Mouse (Mus musculus) fibroblast of lung, adult 2 months (primary cell): Measurements from ENCODE around the gene Nfkbie.
A peak's percentile ranks its signal among the peaks of the same experiment; 100 is the strongest.

ENCODE experiments used
- DNase-seq: peaks from one replicate; pipeline ENCODE4 v3.0.0-alpha.2; 2011; ENCODE audit warnings: low read depth

The Nfkbie gene

GRCm38 (mm10) chr17:45555452-45556106 is at the start of gene Nfkbie:
Gene Nfkbie (plus strand): TSS chr17:45555703.
- peak; percentile 74 for DNase-seq

GRCm38 (mm10) chr17:45505941-45506465 is 49.5 kb upstream of the Nfkbie start:
- DNase-seq, result no peak

GRCm38 (mm10) chr17:45506700-45507189 is 48.8 kb upstream of the Nfkbie start, which contains the start of gene Aars2:
Gene Aars2 (plus strand): TSS chr17:45506841.
- peak; percentile 82 for DNase-seq

- no peak for DNase-seq
Observed at GRCm38 (mm10) chr17:45510871-45511270, 44.6 kb upstream of the Nfkbie start.

GRCm38 (mm10) chr17:45511757-45512156 is 43.7 kb upstream of the Nfkbie start:
- no peak for DNase-seq

GRCm38 (mm10) chr17:45515204-45515726 is 40.2 kb upstream of the Nfkbie start:
- DNase-seq, result no peak

GRCm38 (mm10) chr17:45515806-45516205 is 39.7 kb upstream of the Nfkbie start:
- DNase-seq, result no peak

- peak; percentile 19 for DNase-seq
Observed at GRCm38 (mm10) chr17:45516488-45516887, 39.0 kb upstream of the Nfkbie start.

GRCm38 (mm10) chr17:45517135-45517534 is 38.4 kb upstream of the Nfkbie start:
- no peak for DNase-seq

- no peak for DNase-seq
Observed at GRCm38 (mm10) chr17:45517549-45518215, 37.8 kb upstream of the Nfkbie start.

GRCm38 (mm10) chr17:45518766-45519475 is 36.6 kb upstream of the Nfkbie start:
- no peak for DNase-seq

GRCm38 (mm10) chr17:45520136-45520535 is 35.4 kb upstream of the Nfkbie start:
- DNase-seq, result no peak

GRCm38 (mm10) chr17:45523263-45523662 is 32.2 kb upstream of the Nfkbie start, which contains the start of gene Tcte1:
Gene Tcte1 (plus strand): TSS chr17:45523434.
- no peak for DNase-seq

- no peak for DNase-seq
Observed at GRCm38 (mm10) chr17:45524961-45525360, 30.5 kb upstream of the Nfkbie start.

- no peak for DNase-seq
Observed at GRCm38 (mm10) chr17:45526571-45526970, 28.9 kb upstream of the Nfkbie start.

GRCm38 (mm10) chr17:45530346-45530782 is 25.1 kb upstream of the Nfkbie start:
- no peak for DNase-seq

GRCm38 (mm10) chr17:45532896-45533295 is 22.6 kb upstream of the Nfkbie start:
- DNase-seq, result no peak

GRCm38 (mm10) chr17:45536264-45536663 is 19.2 kb upstream of the Nfkbie start:
- no peak for DNase-seq

- DNase-seq, result no peak
Observed at GRCm38 (mm10) chr17:45538394-45538793, 17.1 kb upstream of the Nfkbie start.

GRCm38 (mm10) chr17:45539664-45540063 is 15.8 kb upstream of the Nfkbie start:
- no peak for DNase-seq

- no peak for DNase-seq
Observed at GRCm38 (mm10) chr17:45542129-45542528, 13.4 kb upstream of the Nfkbie start.

GRCm38 (mm10) chr17:45542705-45543104 is 12.8 kb upstream of the Nfkbie start:
- no peak for DNase-seq
